Mouse (Mus musculus): ENCODE measurements around the gene Anp32a. TPM values are rescaled to one million over a fixed set of nuclear protein-coding genes. Genes with fewer than 3 reads are reported as not detected.
A peak's percentile ranks its signal among the peaks of the same experiment; 100 is the strongest.

Gene Anp32a
- polyA plus RNA-seq, 1 experiment, result 263 TPM

DNA sequence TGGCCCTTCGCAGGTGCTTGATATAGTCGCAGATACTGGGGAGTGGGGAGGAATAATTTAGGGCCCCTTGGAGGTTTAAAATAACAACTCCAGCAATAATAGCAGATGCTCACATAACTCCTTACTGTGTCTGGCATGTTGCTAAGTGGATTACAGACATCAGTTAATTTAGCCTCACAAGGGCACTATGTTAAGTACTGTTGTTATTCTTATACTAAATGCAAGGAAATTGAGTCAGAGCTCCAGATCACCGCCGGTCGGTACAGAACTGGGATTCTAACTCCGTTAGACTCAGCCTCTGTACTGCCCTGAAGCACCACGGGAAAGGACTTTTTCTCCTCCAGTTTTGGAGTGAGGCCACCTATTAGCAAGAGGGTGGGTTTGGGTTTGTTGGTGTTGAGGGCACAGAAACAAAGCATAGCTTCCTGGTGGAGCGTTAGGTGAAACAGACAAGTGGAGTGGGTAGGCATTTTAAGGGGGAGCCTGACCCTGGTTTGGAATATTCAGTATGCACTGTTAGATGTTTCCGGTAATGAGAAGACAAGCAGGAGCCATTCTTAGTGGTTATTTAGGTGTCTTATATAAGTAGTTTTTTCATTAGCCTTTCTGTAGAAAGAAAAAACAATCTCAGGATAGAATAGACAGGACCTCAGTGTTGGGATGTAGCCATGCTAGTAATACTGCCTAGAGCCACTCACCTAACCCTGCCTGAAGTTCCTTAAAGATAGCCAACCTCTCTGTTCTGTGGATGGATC lies 4.7 kb downstream of the Anp32a start:
- Histone ChIP-seq H3K27me3 (replicated peaks) (no peaks in the 10 kb centered on the region), H3K9me3 (no peaks in the 10 kb centered on the region), H3K36me3 (replicated peaks; ENCODE audit: low read length) (peaks cover 47% of the 10 kb centered on the region), H3K4me3 (replicated peaks) (peak overlapping the region; percentile 99), H3K4me1 (peaks cover 56% of the 10 kb centered on the region)
- no peak for TF ChIP-seq FLI1 (IDR thresholded peaks at IDR 0.05; ENCODE audit: low read length)
- no peak for TF ChIP-seq GATA1 (IDR thresholded peaks at IDR 0.05; ENCODE audit: borderline replicate concordance, low read length)

DNA sequence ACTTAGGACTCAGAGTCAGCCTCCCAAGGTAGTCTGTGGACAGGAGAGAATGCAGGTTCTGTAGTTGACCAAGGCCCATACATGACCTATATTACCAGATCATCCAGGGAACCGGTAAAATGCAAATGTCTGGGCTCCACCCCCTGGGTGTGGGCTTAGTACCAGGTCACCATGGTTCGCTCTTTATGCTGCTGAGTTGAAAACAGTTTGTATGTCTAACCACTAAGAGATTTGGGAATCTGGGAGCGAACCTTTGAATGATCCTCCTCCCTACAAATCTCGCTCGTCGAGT lies 5.2 kb downstream of the Anp32a start:
- H3K4me3 ChIP-seq (replicated peaks), result no peak overlapping the region
- peaks cover 60% of the 10 kb centered on the region for H3K4me1 ChIP-seq
- no peaks in the 10 kb centered on the region for H3K27me3 ChIP-seq (replicated peaks)
- H3K36me3 ChIP-seq (replicated peaks; ENCODE audit: low read length), result peaks cover 49% of the 10 kb centered on the region
- TF ChIP-seq FLI1 (IDR thresholded peaks at IDR 0.05; ENCODE audit: low read length) (no peak), GATA1 (IDR thresholded peaks at IDR 0.05; ENCODE audit: borderline replicate concordance, low read length) (no peak)
- H3K9me3 ChIP-seq, result no peaks in the 10 kb centered on the region

DNA sequence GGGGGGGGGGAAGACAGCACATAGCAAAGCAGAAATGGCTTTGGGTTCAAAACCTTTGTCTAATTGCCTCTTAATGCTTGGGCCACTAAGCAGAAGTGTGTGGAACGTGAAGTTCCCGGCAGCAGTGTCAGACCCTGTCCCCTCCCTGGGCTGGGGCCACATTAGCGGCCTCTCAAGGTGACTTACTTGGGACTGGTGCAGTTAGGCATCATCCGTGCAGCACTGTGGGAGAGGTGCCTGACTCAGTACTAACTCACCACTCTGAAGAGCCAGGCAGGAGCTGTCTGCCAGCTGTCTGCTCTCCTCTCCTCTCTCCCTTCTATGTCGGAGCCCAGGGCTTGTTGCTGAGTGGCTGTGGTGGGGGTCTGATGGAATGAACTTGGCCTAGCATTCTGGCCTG lies 6.1 kb downstream of the Anp32a start:
- Histone ChIP-seq H3K4me1 (peaks cover 68% of the 10 kb centered on the region), H3K36me3 (replicated peaks; ENCODE audit: low read length) (peaks cover 58% of the 10 kb centered on the region), H3K4me3 (replicated peaks) (no peak overlapping the region), H3K27me3 (replicated peaks) (no peaks in the 10 kb centered on the region), H3K9me3 (no peaks in the 10 kb centered on the region)
- no peak for TF ChIP-seq FLI1 (IDR thresholded peaks at IDR 0.05; ENCODE audit: low read length)
- no peak for TF ChIP-seq GATA1 (IDR thresholded peaks at IDR 0.05; ENCODE audit: borderline replicate concordance, low read length)

DNA sequence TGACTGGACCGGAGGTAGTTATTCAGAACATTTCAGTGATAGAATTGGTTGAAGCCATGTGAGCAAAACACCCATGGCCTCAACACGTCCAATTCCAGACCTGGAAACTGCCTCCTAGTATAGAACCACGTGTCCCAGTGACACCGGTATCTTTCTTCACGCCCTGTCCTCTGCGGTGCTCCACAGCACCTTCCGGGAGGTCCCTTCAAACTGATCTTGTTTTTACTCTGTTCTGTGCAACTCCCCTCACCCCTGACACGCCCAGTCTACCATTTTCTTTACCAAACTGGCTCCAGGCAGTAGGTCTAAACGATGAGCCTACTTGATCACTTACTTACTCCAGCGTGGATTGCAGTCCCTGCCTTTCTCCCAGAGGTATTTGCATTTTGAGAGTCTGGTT lies 7.0 kb downstream of the Anp32a start:
- Histone ChIP-seq H3K4me1 (peaks cover 72% of the 10 kb centered on the region), H3K9me3 (no peaks in the 10 kb centered on the region), H3K36me3 (replicated peaks; ENCODE audit: low read length) (peaks cover 62% of the 10 kb centered on the region), H3K27me3 (replicated peaks) (no peaks in the 10 kb centered on the region), H3K4me3 (replicated peaks) (no peak overlapping the region)
- TF ChIP-seq FLI1 (IDR thresholded peaks at IDR 0.05; ENCODE audit: low read length), result no peak
- TF ChIP-seq GATA1 (IDR thresholded peaks at IDR 0.05; ENCODE audit: borderline replicate concordance, low read length), result no peak

DNA sequence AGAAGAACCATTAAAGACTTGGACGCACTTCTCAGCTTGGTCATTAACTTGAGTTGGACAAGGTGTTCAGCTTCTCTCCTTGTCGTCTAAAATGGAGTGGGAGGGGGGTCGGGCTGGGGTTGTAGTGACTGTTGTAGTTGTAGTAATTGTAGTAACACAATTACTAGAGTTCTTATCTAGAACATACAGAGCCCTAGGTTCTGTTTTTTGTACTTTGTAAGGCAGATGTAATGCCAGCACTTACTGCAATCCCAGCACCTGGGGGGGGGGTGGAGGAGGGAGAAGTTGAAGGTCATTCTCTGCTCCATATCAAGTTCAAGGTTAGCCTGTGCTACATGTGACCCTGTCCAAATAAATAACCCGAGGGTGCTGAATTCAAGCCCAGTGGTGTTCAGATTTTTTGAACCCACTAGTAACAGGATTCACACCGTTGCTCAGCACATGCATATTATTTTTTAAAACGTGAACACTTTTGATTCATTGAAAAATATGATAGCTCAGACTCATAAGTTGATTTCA lies 7.4 kb downstream of the Anp32a start:
- peaks cover 76% of the 10 kb centered on the region for H3K4me1 ChIP-seq
- H3K4me3 ChIP-seq (replicated peaks), result no peak overlapping the region
- no peaks in the 10 kb centered on the region for H3K27me3 ChIP-seq (replicated peaks)
- no peaks in the 10 kb centered on the region for H3K9me3 ChIP-seq
- TF ChIP-seq GATA1 (IDR thresholded peaks at IDR 0.05; ENCODE audit: borderline replicate concordance, low read length) (no peak), FLI1 (IDR thresholded peaks at IDR 0.05; ENCODE audit: low read length) (no peak)
- peaks cover 64% of the 10 kb centered on the region for H3K36me3 ChIP-seq (replicated peaks; ENCODE audit: low read length)

DNA sequence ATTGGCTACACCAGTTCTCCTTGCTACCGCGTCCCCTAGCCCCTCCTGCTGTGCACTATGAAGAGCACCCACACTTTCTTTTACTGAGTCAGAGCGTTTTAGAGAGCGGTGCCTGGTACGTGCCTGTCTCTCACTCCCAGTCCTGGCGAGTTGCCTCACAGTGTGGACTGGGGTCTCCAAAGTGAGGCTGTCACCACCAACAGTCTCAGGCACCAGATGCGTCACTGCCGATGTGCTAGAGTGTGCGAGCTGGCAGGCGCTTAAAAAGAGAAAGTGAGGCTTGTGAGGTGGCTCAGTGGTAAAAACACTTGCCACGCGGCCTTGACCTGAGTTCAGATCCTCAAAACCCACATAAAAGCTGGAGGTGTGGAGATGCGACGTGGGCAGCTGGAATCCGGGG lies 8.2 kb downstream of the Anp32a start:
- Histone ChIP-seq H3K4me1 (peaks cover 84% of the 10 kb centered on the region), H3K36me3 (replicated peaks; ENCODE audit: low read length) (peaks cover 69% of the 10 kb centered on the region)
- TF ChIP-seq FLI1 (IDR thresholded peaks at IDR 0.05; ENCODE audit: low read length) (no peak), GATA1 (IDR thresholded peaks at IDR 0.05; ENCODE audit: borderline replicate concordance, low read length) (no peak)

DNA sequence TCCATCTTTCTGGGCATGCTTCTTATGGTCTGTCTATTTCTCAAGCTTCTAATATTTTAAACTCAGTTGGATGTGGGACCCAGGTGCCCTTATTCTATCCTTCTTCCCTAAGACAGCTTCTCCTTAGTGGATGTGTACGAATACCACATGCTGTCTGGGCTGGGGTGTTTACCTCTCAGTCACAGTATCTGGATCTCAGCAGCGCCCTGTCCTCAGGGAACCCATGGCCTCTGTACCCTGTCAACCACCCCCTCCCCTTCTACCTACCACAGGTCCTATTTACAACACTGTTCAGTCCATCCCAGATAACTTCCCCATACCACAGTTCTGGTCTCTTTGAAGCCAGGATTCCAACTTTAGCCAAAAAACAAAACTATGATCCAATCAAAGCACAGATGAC lies 9.6 kb downstream of the Anp32a start:
- Histone ChIP-seq H3K4me3 (replicated peaks) (peak overlapping the region; percentile 74), H3K27me3 (replicated peaks) (no peaks in the 10 kb centered on the region), H3K9me3 (no peaks in the 10 kb centered on the region), H3K4me1 (peaks cover 86% of the 10 kb centered on the region), H3K36me3 (replicated peaks; ENCODE audit: low read length) (peaks cover 79% of the 10 kb centered on the region)
- TF ChIP-seq GATA1 (IDR thresholded peaks at IDR 0.05; ENCODE audit: borderline replicate concordance, low read length), result no peak
- no peak for TF ChIP-seq FLI1 (IDR thresholded peaks at IDR 0.05; ENCODE audit: low read length)

More for the DNA sequence above, 8.2 kb downstream of the Anp32a start:
- Histone ChIP-seq H3K4me3 (replicated peaks) (peak overlapping the region; percentile 40), H3K9me3 (no peaks in the 10 kb centered on the region), H3K27me3 (replicated peaks) (no peaks in the 10 kb centered on the region)

DNA sequence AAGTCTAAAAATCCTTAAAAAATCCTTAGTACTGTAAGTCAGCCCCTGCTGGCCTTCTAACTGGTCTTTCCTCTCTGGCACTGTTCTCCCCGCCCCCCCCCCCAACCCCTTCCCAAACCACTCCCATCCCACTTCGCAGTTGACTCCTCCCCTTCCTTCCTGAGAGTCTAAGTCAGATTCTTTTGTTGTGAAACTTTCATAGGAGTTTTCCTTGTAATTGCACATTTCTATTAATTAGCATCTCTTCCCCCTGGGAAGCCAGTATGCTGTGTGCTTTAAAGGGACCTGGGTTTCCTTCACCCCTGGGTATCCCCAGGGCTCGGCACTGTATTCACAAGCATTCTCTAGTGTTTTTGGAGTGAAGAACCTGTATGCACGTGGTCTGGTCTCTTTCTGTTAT lies 10.1 kb downstream of the Anp32a start:
- TF ChIP-seq FLI1 (IDR thresholded peaks at IDR 0.05; ENCODE audit: low read length), result no peak
- no peak for TF ChIP-seq GATA1 (IDR thresholded peaks at IDR 0.05; ENCODE audit: borderline replicate concordance, low read length)
- peaks cover 79% of the 10 kb centered on the region for H3K36me3 ChIP-seq (replicated peaks; ENCODE audit: low read length)
- H3K4me1 ChIP-seq, result peaks cover 86% of the 10 kb centered on the region
- H3K9me3 ChIP-seq, result no peaks in the 10 kb centered on the region
- H3K27me3 ChIP-seq (replicated peaks), result no peaks in the 10 kb centered on the region
- H3K4me3 ChIP-seq (replicated peaks), result no peak overlapping the region

DNA sequence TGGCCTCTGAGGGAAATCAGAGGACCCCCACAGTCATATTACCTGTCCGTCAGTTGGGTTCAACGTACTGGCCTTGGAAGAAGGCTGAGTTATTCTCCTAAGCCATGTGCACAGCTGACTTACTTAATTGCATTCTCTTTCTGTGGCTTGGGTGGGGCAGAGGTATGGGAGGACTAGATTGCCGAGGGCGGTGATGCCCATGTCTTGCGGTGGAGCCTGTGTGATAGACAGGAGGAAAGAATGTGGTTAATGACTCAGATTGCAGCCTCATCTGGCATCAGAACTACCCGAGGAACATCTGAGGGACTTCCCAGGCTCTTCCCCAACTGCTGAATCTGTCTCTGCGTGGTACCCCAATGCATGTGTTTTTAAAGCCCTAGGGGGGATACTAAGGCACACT lies 12.7 kb downstream of the Anp32a start:
- no peaks in the 10 kb centered on the region for H3K27me3 ChIP-seq (replicated peaks)
- no peaks in the 10 kb centered on the region for H3K9me3 ChIP-seq
- peaks cover 85% of the 10 kb centered on the region for H3K4me1 ChIP-seq
- peaks cover 79% of the 10 kb centered on the region for H3K36me3 ChIP-seq (replicated peaks; ENCODE audit: low read length)
- peak overlapping the region; percentile 10 for H3K4me3 ChIP-seq (replicated peaks)
- no peak for TF ChIP-seq GATA1 (IDR thresholded peaks at IDR 0.05; ENCODE audit: borderline replicate concordance, low read length)
- no peak for TF ChIP-seq FLI1 (IDR thresholded peaks at IDR 0.05; ENCODE audit: low read length)

DNA sequence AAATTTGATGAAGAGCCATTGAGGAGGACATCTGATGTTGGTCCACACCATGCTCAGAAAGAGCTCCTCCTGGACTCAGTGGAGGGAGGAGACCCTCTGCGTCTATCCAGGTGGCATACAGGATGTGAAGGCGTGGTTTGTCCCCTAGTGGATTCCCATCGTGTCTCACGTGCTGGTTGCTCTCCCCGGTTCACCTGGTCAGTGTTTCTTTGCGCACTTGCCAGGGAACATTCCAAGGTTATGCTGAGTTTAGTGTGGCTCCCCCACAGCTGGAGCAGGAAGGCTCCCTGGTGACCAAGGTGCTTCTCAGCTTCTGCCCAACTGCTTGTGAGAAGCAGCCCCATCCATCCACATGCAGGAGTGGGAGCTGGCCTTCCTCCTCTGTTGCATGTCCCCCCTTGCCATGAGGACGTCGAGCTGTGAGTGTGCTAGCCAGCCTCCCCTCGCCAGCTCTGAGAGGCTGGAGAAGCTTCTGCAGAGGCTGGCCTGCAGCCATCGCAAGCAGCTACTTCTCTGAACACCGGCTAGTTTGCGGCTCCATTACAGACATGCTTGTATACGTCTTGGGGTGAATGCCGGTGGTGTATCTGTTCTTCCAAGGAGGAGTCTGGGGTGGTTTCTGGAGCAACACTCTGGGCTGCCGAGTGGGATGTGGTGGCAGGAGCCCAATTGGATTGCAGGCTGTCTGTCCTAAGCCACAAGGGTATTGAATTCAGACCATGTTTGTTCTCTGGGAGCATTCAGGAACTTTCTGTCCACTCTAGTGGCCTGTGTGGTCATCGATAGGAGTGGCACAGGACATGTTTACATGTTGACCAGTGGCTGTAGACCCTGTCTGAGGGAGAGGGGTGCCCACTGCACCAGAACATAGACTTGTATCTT lies 14.0 kb downstream of the Anp32a start:
- Histone ChIP-seq H3K9me3 (no peaks in the 10 kb centered on the region), H3K36me3 (replicated peaks; ENCODE audit: low read length) (peaks cover 81% of the 10 kb centered on the region), H3K27me3 (replicated peaks) (no peaks in the 10 kb centered on the region), H3K4me3 (replicated peaks) (peak overlapping the region; percentile 28), H3K4me1 (peaks cover 85% of the 10 kb centered on the region)
- TF ChIP-seq GATA1 (IDR thresholded peaks at IDR 0.05; ENCODE audit: borderline replicate concordance, low read length), result no peak
- TF ChIP-seq FLI1 (IDR thresholded peaks at IDR 0.05; ENCODE audit: low read length), result no peak

All from megakaryocyte, embryonic 14.5 days (primary cell).